Mouse (Mus musculus) left cerebral cortex, postnatal 4 days (tissue): ENCODE results near the gene Dnal1. TPM values are rescaled to one million over a fixed set of nuclear protein-coding genes. Genes with fewer than 3 reads are reported as not detected.
A peak's percentile ranks its signal among the peaks of the same experiment; 100 is the strongest.

Source experiments
- DNase-seq: peaks from one replicate; pipeline ENCODE4 v3.0.0-alpha.2; 2022
- intact Hi-C: fragments of 180-260 bp; cut with DNase I; formaldehyde crosslinking; loops from one replicate; pipeline ENCODE4 v1.15.1; 2025
- total RNA-seq, 2 experiments: library from RNA; stranded (reverse); gene quantifications; 2 replicates each; pipeline ENCODE4 v1.2.3; 2021

Gene Dnal1
- total RNA-seq, 2 experiments from 2014 or later, result 61.8 to 73.1 TPM

GRCm38 (mm10) chr12:84181999-84182398 is 67.8 kb downstream of the Dnal1 start:
- DNase-seq, result no peak
- intact Hi-C loops, result no loop called here

DNA sequence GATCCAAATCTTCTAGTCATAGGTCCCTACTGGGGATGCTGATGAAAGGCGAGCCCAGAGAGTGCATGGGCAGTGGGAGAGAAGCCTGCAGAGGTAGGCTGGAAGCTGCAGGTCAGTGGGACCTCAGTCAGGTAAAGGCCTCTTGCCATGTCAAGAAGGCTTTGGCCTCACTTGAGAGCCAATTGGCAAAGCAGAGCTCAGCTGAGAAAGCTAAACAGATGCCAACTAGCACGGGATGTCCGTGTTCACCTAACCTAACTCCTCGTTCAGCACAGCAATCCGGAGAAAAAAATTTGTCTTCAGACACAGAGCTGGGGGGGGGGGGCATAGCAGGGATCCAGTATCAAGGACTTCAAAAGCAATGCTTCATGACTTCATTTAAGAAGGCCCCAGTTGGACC is 70.8 kb downstream of the Dnal1 start:
- intact Hi-C loops, result no loop called here
- no peak for DNase-seq

GRCm38 (mm10) chr12:84185547-84185946 is 71.4 kb downstream of the Dnal1 start:
- DNase-seq, result no peak
- intact Hi-C loops, result no loop called here

GRCm38 (mm10) chr12:84186536-84186935 is 72.4 kb downstream of the Dnal1 start:
- no peak for DNase-seq
- intact Hi-C loops, result no loop called here

DNA sequence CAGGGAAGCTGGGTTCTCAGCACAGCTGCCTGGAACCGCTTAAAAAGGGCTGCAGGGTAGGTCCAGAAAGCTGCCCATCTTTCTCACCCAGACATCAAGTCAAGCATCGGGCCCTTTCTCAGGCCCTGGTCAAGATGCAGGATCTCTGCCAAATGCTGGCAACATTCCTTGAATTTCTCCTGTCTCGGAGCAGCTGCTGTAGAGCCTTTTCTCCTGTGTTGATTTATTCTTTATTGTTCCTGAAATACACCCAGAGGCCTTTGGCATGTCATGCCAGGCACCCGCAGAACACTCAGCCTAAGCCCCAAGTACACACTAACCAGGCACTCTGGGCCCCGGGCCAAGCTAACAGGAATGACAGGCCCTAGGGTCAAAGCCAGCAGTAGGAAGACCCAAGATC is 72.8 kb downstream of the Dnal1 start:
- intact Hi-C loops, result no loop called here
- peak; percentile 68 for DNase-seq

DNA sequence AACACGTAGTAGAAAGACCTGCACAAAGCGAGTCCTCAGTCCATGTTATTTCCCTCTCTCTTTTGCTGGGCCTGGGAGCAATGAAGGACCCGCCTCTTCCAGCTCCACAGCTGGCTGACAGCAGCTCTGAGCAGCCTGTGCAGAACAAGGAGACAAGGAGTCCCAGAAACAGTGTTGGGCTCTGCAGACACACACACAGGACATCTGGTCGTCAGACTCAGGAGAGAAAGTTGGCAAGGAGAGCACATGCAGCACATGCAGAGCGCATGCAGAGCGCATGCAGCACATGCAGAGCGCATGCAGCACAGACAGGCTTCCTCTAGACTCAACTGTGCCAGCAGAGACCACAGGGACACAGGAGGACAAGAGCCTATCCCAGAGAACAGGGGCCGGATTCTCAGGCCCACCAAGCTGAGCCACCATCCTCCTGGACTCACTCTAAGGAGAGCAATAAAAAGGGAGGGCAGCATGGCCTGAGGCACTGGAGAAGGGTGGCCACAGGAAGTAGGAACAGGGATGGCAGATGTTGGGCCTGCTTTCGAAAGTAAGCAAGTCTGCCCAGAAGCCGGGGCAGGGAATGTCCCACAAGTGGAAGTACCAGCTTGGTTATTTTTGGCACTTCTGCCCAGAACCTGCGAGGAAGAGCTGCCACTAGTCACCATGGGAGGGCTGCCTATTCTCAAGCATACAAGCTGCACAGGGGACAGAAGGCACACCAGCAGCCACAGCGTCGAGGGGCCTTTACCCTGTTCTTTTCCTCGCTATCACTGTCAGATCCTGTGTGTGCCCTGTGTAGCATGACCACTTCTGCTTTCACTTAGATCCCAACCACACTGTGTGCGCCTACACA is 73.8 kb downstream of the Dnal1 start:
- intact Hi-C loops, result no loop called here
- DNase-seq, result peak; percentile 41

DNA sequence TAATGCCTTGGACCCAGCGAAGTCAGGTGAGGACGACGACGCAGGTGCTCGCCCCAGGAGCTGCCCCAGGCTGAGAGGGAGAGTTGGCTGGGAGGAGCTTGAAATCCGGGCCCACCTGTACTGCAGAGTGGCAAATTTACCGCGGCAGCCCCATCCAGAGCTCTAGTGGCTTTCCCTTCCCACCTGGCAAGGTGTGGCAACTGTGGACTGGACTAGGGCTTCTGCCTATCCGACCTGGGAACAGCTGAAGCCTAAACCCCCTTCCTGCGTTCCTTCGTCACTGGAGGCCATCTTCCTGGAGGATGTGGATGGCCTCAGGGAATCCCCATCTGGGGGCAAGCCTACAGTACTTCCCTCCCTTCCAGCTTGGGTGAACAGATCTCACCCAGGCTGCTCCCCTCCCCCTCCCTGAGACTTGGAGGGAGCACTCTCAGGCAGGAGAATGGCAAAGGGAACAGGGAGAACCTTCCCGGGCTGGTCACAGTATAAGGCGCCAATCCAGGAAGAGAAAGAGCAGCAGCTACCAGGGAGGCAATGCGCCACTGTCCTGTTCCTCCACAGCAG is 74.8 kb downstream of the Dnal1 start:
- no peak for DNase-seq
- intact Hi-C loops, result no loop called here

DNA sequence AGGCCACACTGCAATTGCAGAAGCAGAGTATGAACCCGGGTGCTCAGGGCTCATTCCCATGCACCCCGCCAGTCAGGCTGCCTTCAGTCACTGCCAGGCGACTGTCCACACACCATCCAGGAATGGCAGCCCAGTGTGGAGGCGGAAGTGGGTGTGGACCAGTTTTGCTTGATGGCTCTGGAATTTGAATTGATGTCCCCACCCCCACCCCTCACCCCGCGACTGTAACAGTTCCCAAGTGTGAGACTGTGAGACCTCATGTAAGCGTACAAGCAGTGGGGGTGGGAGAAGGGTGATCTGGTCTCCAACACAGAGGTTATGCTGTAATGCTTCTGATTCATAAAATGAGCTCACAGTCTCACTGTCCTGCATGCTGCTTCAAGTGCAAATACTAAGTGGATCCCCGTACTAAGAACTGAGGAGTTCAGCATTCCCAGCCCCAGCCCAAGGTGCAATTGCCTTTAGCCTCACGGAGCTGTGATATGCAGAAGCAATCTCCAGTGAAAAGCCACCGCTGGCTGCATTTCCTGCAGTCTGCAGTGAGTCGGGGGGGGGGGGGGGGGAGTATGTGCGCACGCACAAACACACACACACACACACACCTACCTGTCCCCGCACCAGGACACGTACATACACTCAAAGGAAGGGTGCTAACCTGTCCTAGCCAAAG is 76.1 kb downstream of the Dnal1 start:
- DNase-seq, result no peak
- intact Hi-C loops, result no loop called here

- intact Hi-C loops, result no loop called here
Observed at GRCm38 (mm10) chr12:84191190-84191589, 77.0 kb downstream of the Dnal1 start.

DNA sequence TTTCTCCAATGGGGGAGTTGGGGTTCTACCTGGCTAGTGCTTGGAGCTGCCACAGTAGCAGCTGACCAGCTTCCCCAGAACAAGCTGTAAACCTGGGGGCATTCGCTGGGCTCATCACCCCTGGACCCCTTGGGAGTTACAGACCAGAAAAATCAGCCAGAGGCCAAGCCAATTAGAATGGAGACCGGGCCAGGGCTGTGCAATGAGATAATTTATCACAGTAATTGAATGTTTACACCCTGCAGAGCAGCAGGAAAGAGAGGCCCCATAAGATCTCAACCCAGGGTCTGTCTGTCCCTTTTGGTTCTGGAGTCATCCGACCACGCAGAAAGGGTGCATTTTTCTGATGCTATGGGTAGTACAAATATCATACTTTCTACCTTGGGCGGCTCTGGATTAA is 77.6 kb downstream of the Dnal1 start:
- DNase-seq, result no peak
- intact Hi-C loops, result no loop called here

More at GRCm38 (mm10) chr12:84191190-84191589, 77.0 kb downstream of the Dnal1 start:
- DNase-seq, result no peak

GRCm38 (mm10) chr12:84192280-84192679 is 78.1 kb downstream of the Dnal1 start:
- no peak for DNase-seq
- intact Hi-C loops, result no loop called here

DNA sequence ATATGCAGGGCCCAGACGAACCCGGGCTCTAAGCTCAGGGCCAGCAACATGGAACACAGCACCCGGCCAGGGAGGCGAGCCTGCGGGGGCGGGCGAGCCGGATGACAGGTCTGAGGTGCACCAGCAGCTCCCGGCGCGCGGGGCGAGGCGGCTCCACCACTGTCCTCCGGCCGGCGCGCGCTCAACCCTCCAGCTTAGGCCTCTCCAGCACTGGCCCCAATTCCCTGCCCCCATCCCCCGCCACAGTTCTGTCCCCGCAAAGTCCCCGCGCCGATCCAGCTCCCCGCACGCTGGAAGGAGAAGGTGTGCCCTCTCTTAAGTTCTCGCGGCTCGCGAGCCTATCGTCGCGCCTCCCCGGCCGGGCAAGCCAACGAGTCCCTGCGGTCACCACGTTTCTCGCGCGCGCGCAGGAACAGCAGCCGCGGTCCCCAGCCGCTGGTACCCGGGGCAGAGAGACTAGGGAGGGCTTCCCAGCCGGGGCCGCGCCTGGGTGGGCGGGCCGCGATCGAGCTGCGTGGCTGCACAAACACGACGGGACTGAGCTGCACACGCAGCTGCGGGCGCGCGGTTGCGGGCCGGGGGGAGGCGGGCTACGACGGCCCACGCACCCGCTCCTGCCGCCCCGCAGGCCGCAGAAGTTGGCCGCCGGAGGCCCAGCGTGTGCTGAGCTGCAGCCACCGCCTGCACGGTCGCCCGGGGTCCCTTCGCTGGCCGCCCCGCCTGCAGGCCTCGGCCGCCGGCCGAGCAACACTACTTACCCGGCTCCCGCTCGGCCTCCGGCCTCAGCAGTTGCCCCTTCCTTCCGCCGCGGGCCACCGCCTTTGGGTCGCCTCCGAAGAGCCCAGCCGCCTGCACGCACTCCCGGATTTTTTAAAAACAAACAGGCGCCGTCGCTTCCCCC is 78.8 kb downstream of the Dnal1 start:
- peak; percentile 73 for DNase-seq
- intact Hi-C loops, result no loop called here

DNA sequence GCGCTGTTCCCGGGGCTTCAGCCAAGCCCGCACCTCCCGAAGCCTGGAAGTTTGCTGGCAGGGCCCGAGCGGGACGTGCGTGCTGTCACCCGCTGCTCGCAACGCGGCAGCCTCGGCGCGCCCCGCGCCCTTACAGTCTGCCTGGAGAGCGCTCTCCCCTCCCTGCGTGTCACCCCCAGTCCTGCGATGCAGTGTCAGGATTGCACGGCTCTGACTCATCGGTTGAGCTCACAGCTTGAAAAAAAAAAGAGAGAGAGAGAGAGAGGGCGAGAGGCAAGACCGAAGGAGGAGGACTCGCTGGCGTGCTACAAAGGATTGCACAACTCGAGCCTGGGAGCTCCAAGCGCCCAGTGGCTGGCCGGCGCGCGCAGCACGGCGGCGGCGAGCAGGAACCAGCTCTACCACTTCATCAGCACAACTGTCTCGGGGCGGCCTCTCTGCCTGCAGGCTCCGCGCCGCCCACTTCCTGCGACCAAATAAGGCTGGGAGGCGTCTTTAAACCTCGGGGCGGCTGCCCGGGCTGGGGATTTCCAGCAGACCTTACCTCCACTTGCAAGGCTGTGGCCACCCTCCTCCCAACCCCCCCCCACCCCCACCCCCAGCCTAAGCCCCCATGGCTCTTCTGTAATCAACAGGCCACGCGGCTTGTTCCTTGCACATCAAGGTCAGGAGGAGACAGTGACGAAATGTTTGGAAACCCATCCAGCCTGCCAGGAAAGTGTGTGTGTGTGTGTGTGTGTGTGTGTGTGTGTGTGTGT is 79.7 kb downstream of the Dnal1 start:
- intact Hi-C loops, result no loop called here
- DNase-seq, result peak; percentile 91

DNA sequence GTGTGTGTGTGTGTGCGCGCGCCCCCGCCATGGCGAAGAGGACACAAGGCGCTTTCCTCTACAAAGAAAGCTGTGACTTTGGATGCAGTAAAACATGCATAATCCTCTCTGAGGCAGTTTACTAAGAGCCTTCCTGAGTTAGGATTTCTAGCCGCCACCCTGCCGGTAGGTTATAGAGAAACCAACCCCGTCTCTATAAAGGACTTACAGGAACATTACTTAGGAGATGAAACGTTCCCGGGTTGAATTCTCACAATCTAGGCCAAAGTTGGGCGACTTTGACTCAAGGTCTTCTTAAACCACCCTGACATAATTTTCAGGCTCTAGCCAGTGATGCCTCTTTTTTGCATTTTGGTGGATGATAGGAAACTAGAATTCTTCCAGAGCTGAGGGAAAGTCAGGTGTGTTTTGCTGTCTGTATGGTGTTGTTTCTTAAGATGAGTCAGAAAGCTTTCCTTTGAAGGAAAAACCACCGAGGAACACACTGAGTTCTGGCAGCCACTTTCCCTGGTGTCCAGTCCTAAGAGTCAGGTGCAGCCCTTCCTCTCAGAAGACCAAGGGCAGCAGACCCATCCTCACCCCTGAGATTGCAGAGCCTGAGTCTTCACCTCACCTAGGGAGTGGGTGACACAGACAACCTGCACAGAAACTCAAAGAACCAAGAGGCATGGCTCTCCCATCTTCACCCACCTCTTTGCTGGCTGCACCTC is 80.4 kb downstream of the Dnal1 start:
- intact Hi-C loops, result no loop called here

DNA sequence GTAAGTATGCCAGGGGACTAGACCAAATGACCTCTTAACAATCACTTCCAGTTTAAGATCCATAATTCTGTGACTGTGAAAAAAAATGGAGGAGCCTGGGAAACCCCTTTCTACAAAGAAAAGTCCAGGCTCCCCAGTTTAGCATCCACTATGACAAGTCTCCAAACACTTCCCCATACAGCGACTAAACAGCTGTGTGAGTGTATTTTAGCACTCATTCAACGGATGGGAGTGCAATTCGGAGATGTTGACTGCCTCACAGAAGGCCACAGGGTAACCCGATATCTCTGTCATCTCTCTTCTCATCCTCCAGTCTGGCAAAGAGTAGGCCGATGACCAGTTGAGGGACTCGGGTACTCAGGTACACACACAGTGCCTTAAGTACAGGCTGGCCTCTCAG is 81.0 kb downstream of the Dnal1 start:
- DNase-seq, result no peak
- intact Hi-C loops, result no loop called here

More for the DNA sequence above, 80.4 kb downstream of the Dnal1 start:
- DNase-seq, result no peak
